Mouse (Mus musculus) lung, postnatal 0 days (tissue): ENCODE data around the gene Entpd4b.
"Not testable (repeated sequence)": the region's sequence is repeated elsewhere in the genome, so short reads cannot be mapped to it uniquely, and the experiment has no call there.

ENCODE experiments used
- CTCF ChIP-seq: IDR thresholded peaks from 2 replicates; pipeline ENCODE4 v1.5.1; 2016; ENCODE audit warnings: antibody characterized with exemption, mild to moderate bottlenecking
- EP300 ChIP-seq: IDR thresholded peaks from 2 replicates; pipeline ENCODE4 v1.6.1; 2016; ENCODE audit warnings: antibody characterized with exemption, mild to moderate bottlenecking, control low read depth

DNA sequence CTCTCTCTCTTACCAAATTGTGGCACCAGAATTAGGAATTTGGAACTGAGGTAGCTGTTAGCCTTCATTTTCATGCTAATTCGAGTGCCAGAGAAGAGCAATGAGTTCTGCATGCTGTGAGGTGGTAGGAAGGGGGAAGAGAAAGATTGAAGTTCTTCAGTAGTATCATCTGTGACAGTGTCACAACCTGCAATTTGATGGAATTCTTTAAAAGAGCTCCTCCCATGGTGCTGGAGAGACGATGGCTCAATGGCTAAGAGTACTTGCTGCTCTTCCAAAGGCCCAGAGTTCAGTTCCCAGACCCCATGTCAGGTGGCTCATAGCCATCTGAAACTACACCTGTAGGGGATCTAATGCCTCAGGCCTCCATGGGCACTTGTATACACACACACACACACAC, 42.8 kb upstream of the Entpd4b start, which contains the start of gene Gm27179:
- not testable (repeated sequence) for TF ChIP-seq CTCF, EP300
